Mouse (Mus musculus) embryo, embryonic 11.5 days (tissue): ENCODE results near the gene Ctdspl.

Experiments
- DNase-seq: peaks from one replicate; pipeline ENCODE4 v3.0.0-alpha.2; 2012; ENCODE audit warnings: low read depth, low spot score

Gene Ctdspl

DNA sequence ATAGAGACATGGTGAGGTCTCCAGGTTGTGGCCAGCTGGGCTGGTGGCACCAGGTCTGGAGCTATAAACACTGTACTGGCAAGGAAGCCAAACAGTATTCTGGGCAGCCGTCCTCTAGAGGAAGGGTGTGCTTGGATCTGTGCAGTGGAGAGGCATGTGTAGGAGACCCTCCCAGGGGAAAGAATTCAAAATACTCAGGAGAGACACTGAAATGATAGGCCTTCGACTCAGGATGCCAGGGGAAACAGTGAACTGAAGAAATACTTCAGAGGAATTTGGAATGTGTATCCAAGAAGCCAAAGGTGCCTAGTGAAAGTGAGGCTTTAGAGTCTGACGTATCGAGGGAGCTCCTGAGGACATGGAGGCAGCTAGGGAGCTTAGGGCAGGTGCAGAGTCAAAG is 23.4 kb downstream of the Ctdspl start:
- DNase-seq = no peak

DNA sequence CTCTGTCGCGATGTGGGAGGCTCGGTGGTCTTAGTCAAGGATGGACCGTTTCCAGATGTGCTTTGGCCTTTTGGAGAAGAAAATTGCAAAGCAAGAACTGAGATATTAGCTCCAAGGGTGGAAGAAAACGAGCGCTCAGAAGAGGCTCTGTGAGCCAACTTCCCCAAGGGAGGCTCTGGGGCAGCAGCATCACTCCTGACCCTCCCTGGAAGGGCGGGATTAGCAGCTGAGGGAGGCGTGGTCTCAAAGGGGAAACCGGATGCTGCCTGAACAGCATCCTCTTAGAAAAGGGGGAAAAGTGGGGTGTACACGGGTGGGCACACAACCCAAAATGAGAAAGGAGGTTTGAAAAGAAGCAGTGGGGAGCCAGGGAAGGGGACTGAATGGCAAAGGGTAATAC is 23.8 kb downstream of the Ctdspl start:
- no peak for DNase-seq

DNA sequence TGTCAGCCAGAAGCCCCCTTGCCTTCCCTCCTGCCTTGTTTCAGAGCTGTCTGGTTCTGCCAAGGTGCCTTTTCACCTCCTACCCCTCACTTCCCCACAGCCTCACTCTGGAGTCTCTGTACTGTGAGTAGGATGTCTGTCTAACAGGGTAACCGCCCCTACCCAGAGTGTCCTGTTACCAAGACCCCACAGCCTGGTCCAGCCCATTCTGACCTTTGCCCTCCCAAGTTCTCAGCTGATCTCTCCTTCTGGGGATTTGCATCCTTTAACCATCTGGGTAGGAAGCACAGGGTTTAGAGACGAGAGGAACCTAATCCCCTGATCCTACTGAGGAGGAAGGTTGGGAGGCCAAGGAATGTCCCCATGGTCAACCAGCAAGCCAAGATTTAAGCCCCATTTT is 24.5 kb downstream of the Ctdspl start:
- DNase-seq = no peak

DNA sequence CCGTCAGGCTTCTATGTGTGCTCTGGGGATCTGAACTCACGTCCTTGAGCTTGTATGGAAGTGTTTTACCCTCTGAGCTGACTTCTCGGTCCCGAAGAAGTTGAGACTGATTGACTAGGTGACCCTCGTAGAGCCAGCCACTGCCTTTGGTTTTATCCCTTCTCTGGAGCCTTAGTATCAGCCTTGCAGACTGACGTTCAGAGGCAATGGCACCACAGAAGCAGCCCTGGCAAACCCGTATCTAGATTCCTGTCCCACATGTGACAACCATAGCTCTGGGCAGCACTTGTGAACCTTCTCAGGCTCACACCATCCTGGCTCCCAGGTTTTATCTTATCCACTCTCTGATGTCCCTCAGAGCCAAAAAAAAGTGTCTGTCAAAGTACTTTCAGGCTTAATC is 25.1 kb downstream of the Ctdspl start:
- DNase-seq = no peak

DNA sequence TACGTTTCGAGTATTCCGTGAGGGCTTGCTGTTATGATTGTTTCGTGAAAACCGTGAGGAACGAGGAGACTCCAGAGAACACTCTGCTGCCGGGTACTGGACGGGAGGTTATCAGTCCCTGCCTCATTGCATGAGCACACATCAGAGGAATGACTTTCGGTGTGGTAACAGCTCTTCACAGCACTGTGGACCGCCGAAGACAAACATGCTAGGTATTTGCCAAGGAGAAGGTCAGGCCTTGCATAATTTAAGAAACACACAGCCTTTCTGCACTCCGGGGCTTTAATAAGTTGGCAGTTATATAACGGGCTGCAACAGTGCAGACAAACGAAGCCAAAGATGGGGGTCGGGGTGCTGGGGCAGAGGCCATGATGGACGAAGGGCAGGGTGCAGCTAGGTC is 25.9 kb downstream of the Ctdspl start:
- DNase-seq = no peak

DNA sequence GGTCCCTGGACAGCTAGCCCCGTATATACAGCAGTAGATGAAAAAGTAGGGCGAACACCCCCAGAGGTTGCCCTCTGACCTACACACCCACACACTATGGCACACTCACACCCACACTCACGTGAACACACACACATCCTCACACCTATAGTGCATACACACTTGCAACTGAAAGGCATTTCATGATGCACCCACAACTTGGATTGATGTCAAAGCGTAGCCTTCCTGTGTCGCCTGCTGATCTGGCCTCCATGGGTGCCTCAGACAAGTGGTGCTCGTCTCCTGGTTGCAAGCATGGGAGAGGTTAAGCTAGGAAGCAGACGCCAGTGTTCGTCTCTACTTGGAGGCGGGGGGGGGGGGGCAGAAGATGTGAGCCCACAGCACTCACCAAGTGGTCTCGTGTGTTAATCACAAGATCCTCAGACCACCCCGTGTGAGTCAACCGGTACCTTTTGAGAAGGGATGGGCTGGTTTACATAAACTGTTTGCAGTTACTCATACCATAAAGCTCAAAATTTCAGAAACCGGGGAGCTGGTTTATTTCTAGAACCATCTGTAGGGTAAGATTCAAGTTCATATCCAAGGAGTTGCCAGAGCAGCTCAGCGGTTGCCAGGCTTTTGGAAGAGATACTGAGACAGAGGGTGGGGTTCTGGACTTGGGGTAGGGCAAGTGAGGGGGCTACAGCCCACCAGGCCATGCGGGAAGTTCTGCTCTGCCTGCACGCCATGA is 27.4 kb downstream of the Ctdspl start:
- no peak for DNase-seq

DNA sequence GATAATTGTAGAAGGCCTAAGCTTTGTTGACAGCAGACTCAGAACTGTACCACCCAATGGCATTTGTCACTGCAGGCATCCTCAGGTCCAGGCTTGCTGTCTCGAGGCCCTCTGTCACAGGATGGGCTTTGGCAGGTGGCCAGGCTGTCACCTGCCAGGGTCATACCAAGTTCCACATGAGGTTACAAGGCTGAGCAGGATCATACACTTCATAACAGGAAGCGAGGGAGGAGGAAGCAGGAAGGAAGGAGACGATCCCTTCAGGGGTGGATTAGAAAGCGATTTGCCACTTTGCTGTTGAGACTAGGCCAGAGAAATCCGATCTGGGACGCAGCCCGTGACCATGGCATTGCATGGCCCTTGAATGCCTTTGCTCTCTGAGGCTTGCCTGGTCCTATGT is 32.5 kb downstream of the Ctdspl start:
- no peak for DNase-seq

DNA sequence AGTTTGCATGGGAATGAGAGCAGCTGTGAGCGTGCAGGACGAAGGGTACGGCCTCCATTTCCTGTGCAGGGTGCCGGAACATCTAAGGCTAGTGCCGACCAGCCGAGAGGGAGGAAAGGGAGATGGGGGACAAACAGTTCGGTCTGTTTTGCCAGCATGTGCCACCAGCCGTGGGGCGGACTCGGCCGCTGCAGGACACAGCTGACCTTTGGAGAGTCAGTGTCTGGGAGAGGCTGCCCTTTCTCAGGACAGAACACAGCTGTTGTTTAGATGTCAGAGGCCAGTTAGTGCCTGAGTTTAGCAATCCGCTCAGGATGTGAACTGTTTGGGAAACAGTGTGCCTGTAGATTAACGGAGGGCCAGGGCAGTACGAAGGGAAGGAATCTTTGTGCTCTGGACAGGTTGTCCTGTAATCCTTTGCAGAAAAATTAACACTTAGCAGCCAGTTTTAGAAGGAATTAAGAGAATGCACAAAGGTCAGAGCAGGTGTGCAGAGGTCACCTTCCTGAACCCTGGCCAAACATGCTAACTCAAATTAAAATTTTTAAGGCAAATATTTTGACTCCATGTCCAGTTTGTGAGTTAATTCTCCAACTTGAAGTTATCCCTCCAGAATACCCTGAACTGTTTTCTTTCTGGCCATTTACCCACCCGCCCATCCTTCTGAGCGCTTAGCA is 34.3 kb downstream of the Ctdspl start:
- no peak for DNase-seq

DNA sequence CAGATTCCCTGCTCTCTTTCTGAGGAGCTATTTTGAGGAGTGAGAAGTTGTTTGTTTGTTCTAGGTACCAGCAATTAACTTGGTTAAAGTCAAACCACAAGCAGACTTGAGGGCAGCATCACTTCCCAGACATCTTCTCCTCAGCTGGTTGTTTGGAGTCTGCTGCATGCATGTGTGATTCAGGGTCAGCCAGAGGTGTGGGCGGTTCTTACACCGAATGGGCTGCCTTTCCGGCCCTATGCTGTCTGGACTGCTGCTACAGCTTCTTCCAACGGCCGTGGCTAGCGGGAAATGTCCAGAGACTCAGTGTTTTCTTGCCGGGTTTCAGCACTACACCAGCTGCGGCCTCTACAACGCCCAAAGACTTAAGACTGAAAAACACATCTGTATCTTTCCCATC is 36.9 kb downstream of the Ctdspl start:
- no peak for DNase-seq

DNA sequence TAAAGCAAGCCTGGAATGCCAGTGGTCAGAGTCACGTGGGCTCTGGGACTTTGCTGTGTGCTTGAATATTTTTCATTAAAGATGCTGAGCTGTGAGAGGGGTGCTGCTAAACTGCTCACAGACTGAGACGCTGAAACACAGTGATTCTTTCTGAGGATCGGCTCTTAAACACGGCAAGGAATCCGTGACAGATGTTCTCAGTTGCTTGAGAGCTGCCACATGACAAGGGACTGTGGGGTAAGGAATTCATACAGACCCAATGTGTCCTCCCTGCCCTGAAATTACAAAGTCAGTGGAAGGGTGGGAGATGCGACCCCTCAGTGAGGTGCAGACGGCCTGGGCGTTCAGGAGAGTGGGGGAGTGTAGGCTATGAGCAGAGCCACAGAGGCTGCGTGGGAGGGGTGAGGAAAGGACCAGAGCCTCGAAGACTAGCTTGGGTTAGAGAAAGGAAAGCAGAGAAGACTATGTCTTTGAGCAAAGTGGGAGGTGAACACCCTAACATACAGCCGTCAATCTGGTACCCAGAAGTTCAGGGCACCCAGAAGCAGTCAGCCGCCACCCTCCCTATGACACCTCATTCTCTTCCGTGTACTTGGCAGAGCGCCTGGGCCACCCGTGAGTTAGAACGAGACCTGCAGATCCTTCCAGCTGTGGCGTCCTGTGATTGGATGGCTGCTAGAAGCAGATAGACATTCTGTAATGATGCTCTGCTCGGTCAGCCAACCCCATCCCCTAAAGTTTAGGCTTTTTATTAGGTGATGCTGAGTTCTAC is 38.2 kb downstream of the Ctdspl start:
- DNase-seq = no peak

DNA sequence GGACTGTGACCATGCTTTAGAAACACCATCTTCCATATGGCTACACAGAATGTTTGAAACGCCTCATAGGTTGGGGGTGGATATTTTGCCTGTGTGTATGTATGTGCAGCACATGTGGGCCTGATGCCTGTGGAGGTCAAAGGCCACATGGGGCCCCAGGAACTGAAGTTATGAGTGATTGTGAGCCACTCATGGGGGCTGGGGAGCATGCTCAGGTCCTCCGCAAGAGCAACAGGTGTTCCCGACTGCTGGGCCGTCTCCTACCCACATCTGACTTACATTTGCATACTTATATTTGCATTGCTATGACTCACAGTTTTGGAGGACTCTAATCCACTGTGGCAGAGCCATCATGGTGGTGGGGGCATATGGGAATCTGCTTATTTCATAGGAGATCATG is 43.6 kb downstream of the Ctdspl start:
- DNase-seq = no peak

DNA sequence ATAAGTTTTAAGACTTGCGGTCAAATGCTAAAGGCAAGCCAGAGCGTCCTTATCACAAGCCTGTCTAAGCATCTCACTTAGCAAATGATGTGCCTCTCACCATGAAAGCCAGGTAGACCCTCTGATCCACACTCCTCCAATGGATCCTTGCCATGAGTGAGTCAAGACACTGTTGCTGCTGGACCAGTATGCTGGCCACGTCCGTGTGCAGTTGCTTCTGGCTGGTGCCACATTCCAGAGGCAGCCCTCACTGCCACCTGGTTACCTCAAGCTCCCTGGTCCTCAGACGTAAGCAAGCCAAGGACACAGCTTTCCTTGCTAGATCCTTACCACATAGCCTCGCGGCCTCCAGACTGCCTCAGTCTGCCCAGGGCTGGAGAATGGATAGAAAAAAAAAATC is 46.8 kb downstream of the Ctdspl start:
- no peak for DNase-seq

DNA sequence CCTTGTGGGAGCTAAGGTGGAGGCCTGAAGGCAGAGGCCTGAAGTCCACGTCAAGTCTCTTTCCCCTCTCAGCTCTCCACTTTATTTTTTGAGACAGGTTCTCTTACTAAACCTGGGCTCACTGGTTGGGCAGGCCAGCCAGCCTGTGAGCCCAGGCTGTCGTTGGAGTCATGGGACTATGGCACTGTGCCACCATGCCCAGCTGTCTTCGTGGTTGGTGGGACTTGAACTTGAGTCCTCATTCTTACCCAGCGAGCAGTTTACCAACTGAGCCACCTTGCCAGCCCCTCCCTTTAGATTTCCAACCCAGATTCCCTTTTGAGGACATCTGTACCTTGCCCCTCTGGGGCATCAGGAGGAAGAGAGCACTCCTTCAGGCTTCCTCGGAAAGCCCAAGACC is 47.3 kb downstream of the Ctdspl start:
- DNase-seq = no peak

DNA sequence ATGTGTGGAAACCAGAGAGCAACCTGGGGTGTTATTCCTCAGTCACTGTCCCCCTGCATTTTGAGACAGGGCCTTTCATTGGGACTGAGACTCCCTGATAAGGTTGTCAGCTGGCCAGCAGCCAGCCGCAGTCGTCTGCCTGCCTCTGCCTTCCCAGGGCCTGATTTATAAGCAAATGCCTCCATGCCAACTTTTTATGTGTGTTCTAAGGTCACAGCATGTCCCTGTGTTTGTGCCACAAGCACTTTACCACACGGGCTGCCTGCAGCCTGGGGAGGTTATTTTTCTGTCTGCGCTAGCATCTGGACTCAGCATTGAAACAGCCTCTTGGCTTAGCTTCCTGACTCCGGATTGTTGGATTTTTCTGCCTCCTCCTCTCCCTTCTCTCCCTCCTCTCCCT is 47.9 kb downstream of the Ctdspl start:
- DNase-seq = no peak

DNA sequence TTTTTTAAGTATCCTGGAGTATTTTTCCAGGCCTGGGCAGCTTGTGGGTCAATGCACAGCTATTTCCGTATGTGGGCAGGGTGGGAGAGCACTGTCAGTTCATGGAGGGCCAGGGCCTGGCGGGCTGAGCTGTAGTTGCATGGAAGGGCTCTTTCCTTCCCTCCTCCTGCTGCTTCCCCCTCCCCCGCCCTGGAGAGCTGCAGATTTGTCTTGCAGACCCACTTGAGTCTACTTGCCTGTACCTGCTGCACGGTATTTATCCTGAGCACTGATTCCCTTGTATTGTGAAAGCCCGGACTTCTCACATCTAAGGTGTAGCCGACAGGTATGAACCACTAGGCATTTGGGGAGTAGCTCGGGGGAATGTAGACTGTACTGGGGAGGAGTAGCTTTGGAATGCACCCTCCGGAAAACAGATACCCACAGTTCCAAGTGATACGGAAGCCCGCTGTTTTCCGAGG is 49.0 kb downstream of the Ctdspl start:
- DNase-seq = no peak

DNA sequence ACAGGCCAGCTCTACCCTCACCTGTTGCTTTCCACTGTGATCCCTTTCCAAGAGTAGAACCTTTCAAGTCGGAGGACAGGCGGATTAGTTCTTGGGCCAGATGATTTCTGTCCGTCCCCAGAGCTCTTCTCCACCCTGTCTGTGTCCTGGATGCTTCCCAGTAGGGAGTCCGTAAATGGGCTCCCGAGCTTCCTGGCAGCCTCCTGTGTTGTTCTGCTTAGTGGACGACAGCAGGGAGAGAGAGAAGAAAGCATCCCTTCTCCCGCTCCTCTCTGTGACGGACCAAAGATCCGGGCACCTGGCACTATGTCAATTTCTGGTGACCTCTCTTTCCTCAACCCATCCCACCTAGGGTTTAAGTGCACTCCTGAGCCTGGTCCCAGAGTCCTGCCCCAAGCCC is 49.5 kb downstream of the Ctdspl start:
- no peak for DNase-seq

DNA sequence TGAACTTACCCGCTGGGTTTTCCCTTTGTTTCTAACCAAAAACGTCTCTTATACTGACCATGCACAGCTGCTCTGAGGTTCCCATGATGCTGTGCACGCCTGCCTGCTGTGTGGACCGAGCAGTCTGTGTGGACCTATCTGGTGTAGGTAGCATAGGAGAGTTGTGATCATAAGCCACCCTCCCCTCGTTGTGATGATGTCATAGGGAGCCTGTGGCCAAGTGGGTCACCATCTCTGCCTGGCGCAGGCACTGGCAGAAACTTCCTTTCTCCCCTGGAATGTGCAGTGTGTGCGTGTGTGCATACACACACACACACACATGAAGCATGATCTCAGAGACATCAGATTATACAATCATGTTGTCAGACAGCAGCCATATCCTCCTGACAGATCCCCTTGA is 50.3 kb downstream of the Ctdspl start:
- DNase-seq = no peak

DNA sequence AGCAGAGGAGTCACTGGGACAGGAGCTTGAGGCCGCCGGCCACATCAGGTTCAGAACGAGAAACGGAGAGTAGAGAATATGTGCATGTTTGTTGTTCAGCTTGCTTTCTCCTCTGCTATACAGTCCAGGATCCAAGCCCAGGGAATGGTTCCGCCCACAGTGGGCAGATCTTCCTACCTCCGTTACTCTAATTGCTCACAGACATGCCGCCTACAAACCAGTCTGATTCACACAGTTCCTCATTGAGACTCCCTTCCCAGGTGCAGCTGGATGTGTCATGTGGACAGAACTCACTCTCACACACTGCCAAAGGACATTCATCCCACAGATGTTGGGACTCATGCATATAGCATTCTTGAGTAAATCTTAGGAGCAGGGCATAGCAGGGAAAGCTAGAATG is 51.2 kb downstream of the Ctdspl start:
- no peak for DNase-seq

DNA sequence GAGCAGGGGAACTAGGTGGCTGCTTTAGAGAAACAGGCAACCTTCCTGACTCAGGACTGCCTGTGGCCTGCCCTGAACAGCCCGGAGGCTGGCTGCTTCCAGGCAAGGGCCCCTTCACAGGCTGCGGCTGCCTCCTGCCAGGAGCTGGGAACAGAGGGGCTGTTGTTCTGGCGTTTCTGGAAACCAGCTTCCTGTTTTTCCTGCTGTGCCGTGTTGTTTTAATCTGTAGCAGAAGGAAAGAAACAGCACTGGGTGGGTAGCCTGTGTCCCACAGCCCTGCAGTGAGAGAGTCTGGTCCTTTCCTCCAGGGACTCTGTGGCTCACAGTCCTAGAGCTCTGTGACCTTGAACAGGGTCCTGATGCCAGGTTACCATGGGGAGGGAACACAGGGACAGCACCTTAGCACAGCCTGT is 54.2 kb downstream of the Ctdspl start:
- peak; percentile 35 for DNase-seq

DNA sequence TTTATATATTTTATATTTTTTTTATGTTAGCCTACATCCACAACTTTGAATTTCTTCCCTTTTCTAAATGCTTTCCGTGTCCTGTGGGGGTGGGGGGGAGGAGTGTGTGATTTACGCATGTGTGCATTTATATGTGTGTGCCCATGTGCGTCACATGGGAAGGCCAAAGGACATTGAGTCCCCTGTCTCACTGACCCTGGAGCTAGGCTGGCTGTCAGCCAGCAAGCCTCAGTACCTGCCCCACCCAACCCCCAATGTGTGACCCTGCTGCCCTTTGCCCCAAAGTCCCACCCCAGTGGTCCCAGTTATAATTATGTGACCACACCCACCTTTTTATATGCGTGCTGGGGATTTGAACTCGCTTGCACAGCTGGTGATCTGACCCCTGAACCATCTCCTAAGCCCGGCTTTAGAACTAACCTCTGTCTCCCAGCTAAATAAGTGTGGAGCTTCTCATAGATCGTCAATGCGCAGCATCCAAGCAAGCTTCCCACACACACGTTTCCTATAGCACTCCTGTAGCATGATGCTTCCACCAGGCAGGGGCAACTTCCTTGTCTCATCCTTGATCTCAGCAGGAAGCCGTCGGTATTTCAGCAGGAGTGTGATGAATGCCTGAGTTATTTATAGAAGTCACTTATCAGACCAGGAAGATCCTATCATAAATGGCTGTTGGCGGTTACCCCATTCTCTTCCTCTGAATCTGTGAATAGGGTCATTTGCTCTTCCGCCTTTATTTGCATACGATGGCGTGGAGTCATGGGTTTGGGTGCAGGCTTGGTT is 58.6 kb downstream of the Ctdspl start:
- DNase-seq = no peak

DNA sequence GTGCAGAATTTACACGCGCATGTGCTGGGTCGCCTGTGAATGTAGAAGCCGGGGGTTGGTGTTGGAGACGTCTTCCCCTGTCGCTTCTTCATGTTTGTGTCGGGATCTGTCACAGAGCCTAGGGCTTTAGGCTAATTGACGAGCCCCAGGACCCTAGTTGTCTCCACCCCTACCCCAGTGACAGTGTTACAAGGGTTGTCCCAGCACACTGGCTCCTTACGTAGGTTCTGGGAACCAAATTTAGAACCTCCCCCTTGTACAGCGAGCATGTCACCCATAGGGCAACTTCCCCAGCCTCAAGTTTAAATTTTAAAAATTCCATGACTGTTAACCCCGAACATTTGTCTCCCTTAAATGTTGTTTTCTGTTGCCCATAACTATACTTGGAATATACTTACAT is 60.0 kb downstream of the Ctdspl start:
- DNase-seq = no peak
